Comparison of ENCODE assay signal across 3 mouse cellular contexts in genomic region chr4:129410532-129410931, GRCm38 (mm10). TPM values are rescaled to one million over a fixed set of nuclear protein-coding genes. Genes with fewer than 3 reads are reported as not detected.
"Had no signal": no experiment of that assay in that cellular context is flagged by ENCODE, and none has a peak within 500 bp of the region (broad histone marks: within the 10 kb centered on the region; RNA-seq: fewer than 3 reads in every experiment).

No protein-coding gene starts in this region.

RNA-seq across cellular contexts. Expression of gene Zbtb8b, which starts 30.1 kb away (rescaled TPM):
- total RNA-seq: heart, postnatal 36 days; hematopoietic stem cell, adult 5-6 weeks had no signal
- polyA plus RNA-seq: inflammation-experienced regulatory T-cells, adult 6 months had no signal
